In genomic region chr13:8780441-8780840, GRCm38 (mm10) we compare ENCODE assay signal across 8 mouse cellular contexts.
DNase-seq lines count a peak whose midpoint lies in the region; ATAC-seq and TF ChIP-seq lines count a peak whose summit lies in the region.

No protein-coding gene starts in this region.

- peak; percentile 30 to 37 for DNase-seq in left cerebral cortex, adult 18-20 months (ENCODE audit: low spot score in 2 of 2)
- DNase-seq in left cerebral cortex, adult 11 months (ENCODE audit: low spot score): no peak
- DNase-seq in MEL (ENCODE audit: low read depth, low spot score): peak; percentile 93
- peak; percentile 79 for DNase-seq in c-Kit-positive CD71-positive TER-119-negative erythroid progenitor cells, embryonic 14.5 days (ENCODE audit: low read depth)
- peak; percentile 50 for DNase-seq in forelimb bud, embryonic 11.5 days (ENCODE audit: low read depth, low spot score)
- peak; percentile 55 for DNase-seq in limb, embryonic 11.5 days (ENCODE audit: low spot score)
- DNase-seq in neural tube, embryonic 11.5 days (ENCODE audit: low spot score): peak; percentile 44
- DNase-seq in thymus, postnatal 4 days: peak; percentile 83

- H3K79me2 ChIP-seq in MEL (ENCODE audit: control insufficient read depth, insufficient read depth, low read length, poor library complexity): no peaks in the 10 kb centered on the region

- peaks cover 0 to 8% of the 10 kb centered on the region in 2 experiments; a peak in 1 of 4 replicates for H3K4me1 ChIP-seq in MEL (ENCODE audit: control insufficient read depth in 1 of 2, insufficient read depth in 2 of 2, low read length in 2 of 2)
- peaks cover 8% of the 10 kb centered on the region; the same call in 1 of the 2 replicates for H3K4me1 ChIP-seq in limb, embryonic 11.5 days (ENCODE audit: control insufficient read depth, insufficient read depth, low read length)
- H3K4me1 ChIP-seq in neural tube, embryonic 11.5 days (ENCODE audit: control insufficient read depth, insufficient read depth, low read length): no peaks in the 10 kb centered on the region

- H3K27ac ChIP-seq in MEL (ENCODE audit: control insufficient read depth, low read depth, low read length): no peak overlapping the region
- H3K27ac ChIP-seq in limb, embryonic 11.5 days (replicated peaks; ENCODE audit: low read depth, low read length): no peak overlapping the region
- H3K27ac ChIP-seq in neural tube, embryonic 11.5 days (ENCODE audit: low read depth, low read length): no peak overlapping the region

- H3K9ac ChIP-seq in MEL (ENCODE audit: control insufficient read depth, low read depth, low read length, poor library complexity, severe bottlenecking): no peak overlapping the region
- H3K9ac ChIP-seq in limb, embryonic 11.5 days (ENCODE audit: low read length): no peak overlapping the region
- no peak overlapping the region for H3K9ac ChIP-seq in neural tube, embryonic 11.5 days (ENCODE audit: low read length)

- no peak for TF ChIP-seq EP300 in MEL (IDR thresholded peaks at IDR 0.05; ENCODE audit: low read depth in 1 of 2, low read length in 2 of 2)

- ATAC-seq in limb, embryonic 11.5 days (ENCODE audit: insufficient number of reproducible peaks, low FRiP score, low TSS enrichment, low read depth): no peak
- peak; percentile 35; the same call in 1 of the 2 replicates for ATAC-seq in neural tube, embryonic 11.5 days (ENCODE audit: insufficient read depth, low FRiP score, low TSS enrichment)

- H3K36me3 ChIP-seq in MEL (ENCODE audit: control insufficient read depth in 1 of 2, insufficient read depth in 2 of 2, low read length in 2 of 2): peaks cover 0 to 4% of the 10 kb centered on the region in 2 experiments; a peak in 1 of 4 replicates
- H3K36me3 ChIP-seq in limb, embryonic 11.5 days (ENCODE audit: control insufficient read depth, insufficient read depth, low read length): no peaks in the 10 kb centered on the region
- H3K36me3 ChIP-seq in neural tube, embryonic 11.5 days (ENCODE audit: control insufficient read depth, insufficient read depth, low read length): no peaks in the 10 kb centered on the region

- TF ChIP-seq CTCF in MEL (IDR thresholded peaks at IDR 0.05 in 2 of 3, conservative IDR thresholded peaks at IDR 0.05 in 1 of 3; ENCODE audit: control insufficient read depth in 1 of 3, insufficient read depth in 1 of 3, low read depth in 2 of 3, low read length in 3 of 3, poor library complexity in 1 of 3, severe bottlenecking in 1 of 3): peak; percentile 82 to 97 (median 85)

- no peaks in the 10 kb centered on the region for H3K9me3 ChIP-seq in MEL (replicated peaks; ENCODE audit: insufficient read depth, low read length)
- H3K9me3 ChIP-seq in limb, embryonic 11.5 days (ENCODE audit: control insufficient read depth, low read length): no peaks in the 10 kb centered on the region
- H3K9me3 ChIP-seq in neural tube, embryonic 11.5 days (ENCODE audit: control insufficient read depth, low read length): no peaks in the 10 kb centered on the region

- H3K27me3 ChIP-seq in MEL (ENCODE audit: control insufficient read depth in 1 of 2, insufficient read depth in 2 of 2, low read length in 2 of 2): no peaks in the 10 kb centered on the region
- H3K27me3 ChIP-seq in limb, embryonic 11.5 days (ENCODE audit: control insufficient read depth, insufficient read depth, low read length): no peaks in the 10 kb centered on the region
- no peaks in the 10 kb centered on the region for H3K27me3 ChIP-seq in neural tube, embryonic 11.5 days (ENCODE audit: control insufficient read depth, insufficient read depth, low read length)

- TF ChIP-seq POLR2A in MEL (IDR thresholded peaks at IDR 0.05; ENCODE audit: control insufficient read depth in 1 of 2, insufficient read depth in 1 of 2, low read depth in 1 of 2, low read length in 2 of 2, poor library complexity in 1 of 2): no peak

- WGBS in limb, embryonic 11.5 days: 53% methylated on average over 4 of the region's 4 CpGs
- 51% methylated on average over 4 of the region's 4 CpGs for WGBS in neural tube, embryonic 11.5 days

- no peak overlapping the region for H3K4me3 ChIP-seq in MEL (ENCODE audit: control insufficient read depth in 1 of 2, insufficient read depth in 1 of 2, low read depth in 2 of 2, low read length in 2 of 2)
- H3K4me3 ChIP-seq in limb, embryonic 11.5 days (ENCODE audit: low read depth, low read length): no peak overlapping the region
- no peak overlapping the region for H3K4me3 ChIP-seq in neural tube, embryonic 11.5 days (ENCODE audit: low read depth, low read length)

- TF ChIP-seq RAD21 in MEL (IDR thresholded peaks at IDR 0.05; ENCODE audit: low read depth, low read length): peak; percentile 84

- no peak overlapping the region for H3K4me2 ChIP-seq in limb, embryonic 11.5 days (ENCODE audit: low read depth, severe bottlenecking)
- no peak overlapping the region for H3K4me2 ChIP-seq in neural tube, embryonic 11.5 days (ENCODE audit: low read depth)

TF ChIP-seq in MEL, 35 proteins besides CTCF, POLR2A, EP300 and RAD21:
- TF ChIP-seq POLR2AphosphoS2 (IDR thresholded peaks at IDR 0.05; ENCODE audit: low read length): no peak
- TF ChIP-seq NRF1 (IDR thresholded peaks at IDR 0.05; ENCODE audit: insufficient read depth, low read depth, low read length, poor library complexity, severe bottlenecking): no peak
- peak; percentile 82 for TF ChIP-seq SMC3 (IDR thresholded peaks at IDR 0.05; ENCODE audit: low read depth, low read length)
- peak; percentile 48; the same call in 1 of the 2 replicates for TF ChIP-seq JUND (IDR thresholded peaks at IDR 0.05; ENCODE audit: low read depth, low read length)
- no peak for TF ChIP-seq CHD2 (IDR thresholded peaks at IDR 0.05; ENCODE audit: low read length)
- no peak for TF ChIP-seq ZKSCAN1 (IDR thresholded peaks at IDR 0.05; ENCODE audit: low read depth, low read length)
- no peak for TF ChIP-seq TAL1 (IDR thresholded peaks at IDR 0.05; ENCODE audit: low read length)
- TF ChIP-seq MAX (IDR thresholded peaks at IDR 0.05; ENCODE audit: low read length): no peak
- 0 out of 2 replicates have a peak, but pooled peaks have one; percentile 48 for TF ChIP-seq HCFC1 (IDR thresholded peaks at IDR 0.05; ENCODE audit: low read depth, low read length)
- TF ChIP-seq ZC3H11A (IDR thresholded peaks at IDR 0.05; ENCODE audit: low read depth, low read length): peak; percentile 64
- TF ChIP-seq TBP (IDR thresholded peaks at IDR 0.05; ENCODE audit: low read depth, low read length): peak; percentile 39; the same call in 1 of the 2 replicates
- TF ChIP-seq MXI1 (IDR thresholded peaks at IDR 0.05; ENCODE audit: low read depth, low read length): no peak; the same call in 1 of the 2 replicates
- no peak for TF ChIP-seq GABPA (IDR thresholded peaks at IDR 0.05; ENCODE audit: low read depth, low read length)
- peak; percentile 69 for TF ChIP-seq MYC (IDR thresholded peaks at IDR 0.05; ENCODE audit: low read depth, low read length)
- no peak for TF ChIP-seq ELF1 (IDR thresholded peaks at IDR 0.05; ENCODE audit: low read depth, low read length)
- no peak for TF ChIP-seq ZNF384 (IDR thresholded peaks at IDR 0.05; ENCODE audit: low read depth, low read length)
- TF ChIP-seq CHD1 (IDR thresholded peaks at IDR 0.05; ENCODE audit: low read depth, low read length): no peak
- no peak for TF ChIP-seq USF1 (IDR thresholded peaks at IDR 0.05; ENCODE audit: low read depth, low read length)
- no peak for TF ChIP-seq KAT2A (conservative IDR thresholded peaks at IDR 0.05; ENCODE audit: low read depth, low read length)
